Mouse (Mus musculus): ENCODE results near the gene Ptprn2. TPM values are rescaled to one million over a fixed set of nuclear protein-coding genes. Genes with fewer than 3 reads are reported as not detected.

Gene Ptprn2
- polyA plus RNA-seq, 1 experiment = 0.37 TPM

GRCm38 (mm10) chr12:117092345-117093107 is 607.0 kb downstream of the Ptprn2 start:
- H3K27ac ChIP-seq (ENCODE audit: insufficient read depth, low read length) = no peak overlapping the region
- H3K36me3 ChIP-seq (ENCODE audit: control insufficient read depth, insufficient read depth, low read length, poor library complexity, severe bottlenecking) = no peaks in the 10 kb centered on the region
- TF ChIP-seq EP300 (IDR thresholded peaks at IDR 0.05; ENCODE audit: insufficient read depth, low read depth, low read length) (no peak), CTCF (IDR thresholded peaks at IDR 0.05; ENCODE audit: low read depth, low read length) (no peak), POLR2A (IDR thresholded peaks at IDR 0.05; ENCODE audit: insufficient read depth, low read length) (no peak)
- H3K4me1 ChIP-seq (ENCODE audit: control insufficient read depth, insufficient read depth, low read length) = no peaks in the 10 kb centered on the region
- no peaks in the 10 kb centered on the region for H3K27me3 ChIP-seq (ENCODE audit: control insufficient read depth, insufficient read depth, low read length, poor library complexity, severe bottlenecking)
- H3K4me3 ChIP-seq (ENCODE audit: low read depth, low read length) = no peak overlapping the region
- H3K9ac ChIP-seq (ENCODE audit: low read depth, poor library complexity, severe bottlenecking) = no peak overlapping the region
- H3K9me3 ChIP-seq (replicated peaks; ENCODE audit: control insufficient read depth, insufficient read depth, low read length, poor library complexity, severe bottlenecking) = no peaks in the 10 kb centered on the region

GRCm38 (mm10) chr12:117095941-117096340 is 610.4 kb downstream of the Ptprn2 start:
- Histone ChIP-seq H3K9ac (ENCODE audit: low read depth, poor library complexity, severe bottlenecking) (no peak overlapping the region), H3K9me3 (replicated peaks; ENCODE audit: control insufficient read depth, insufficient read depth, low read length, poor library complexity, severe bottlenecking) (no peaks in the 10 kb centered on the region), H3K36me3 (ENCODE audit: control insufficient read depth, insufficient read depth, low read length, poor library complexity, severe bottlenecking) (no peaks in the 10 kb centered on the region), H3K27ac (ENCODE audit: insufficient read depth, low read length) (no peak overlapping the region), H3K4me3 (ENCODE audit: low read depth, low read length) (no peak overlapping the region), H3K27me3 (ENCODE audit: control insufficient read depth, insufficient read depth, low read length, poor library complexity, severe bottlenecking) (no peaks in the 10 kb centered on the region), H3K4me1 (ENCODE audit: control insufficient read depth, insufficient read depth, low read length) (no peaks in the 10 kb centered on the region)
- TF ChIP-seq EP300 (IDR thresholded peaks at IDR 0.05; ENCODE audit: insufficient read depth, low read depth, low read length) = no peak

GRCm38 (mm10) chr12:117098295-117098694 is 612.8 kb downstream of the Ptprn2 start:
- Histone ChIP-seq H3K27me3 (ENCODE audit: control insufficient read depth, insufficient read depth, low read length, poor library complexity, severe bottlenecking) (no peaks in the 10 kb centered on the region), H3K9me3 (replicated peaks; ENCODE audit: control insufficient read depth, insufficient read depth, low read length, poor library complexity, severe bottlenecking) (no peaks in the 10 kb centered on the region), H3K9ac (ENCODE audit: low read depth, poor library complexity, severe bottlenecking) (no peak overlapping the region), H3K4me3 (ENCODE audit: low read depth, low read length) (no peak overlapping the region), H3K27ac (ENCODE audit: insufficient read depth, low read length) (no peak overlapping the region), H3K36me3 (ENCODE audit: control insufficient read depth, insufficient read depth, low read length, poor library complexity, severe bottlenecking) (no peaks in the 10 kb centered on the region), H3K4me1 (ENCODE audit: control insufficient read depth, insufficient read depth, low read length) (no peaks in the 10 kb centered on the region)
- no peak for TF ChIP-seq CTCF (IDR thresholded peaks at IDR 0.05; ENCODE audit: low read depth, low read length)

GRCm38 (mm10) chr12:117106696-117107095 is 621.2 kb downstream of the Ptprn2 start:
- H3K36me3 ChIP-seq (ENCODE audit: control insufficient read depth, insufficient read depth, low read length, poor library complexity, severe bottlenecking) = no peaks in the 10 kb centered on the region
- H3K9me3 ChIP-seq (replicated peaks; ENCODE audit: control insufficient read depth, insufficient read depth, low read length, poor library complexity, severe bottlenecking) = no peaks in the 10 kb centered on the region
- no peak overlapping the region for H3K4me3 ChIP-seq (ENCODE audit: low read depth, low read length)
- no peak overlapping the region for H3K9ac ChIP-seq (ENCODE audit: low read depth, poor library complexity, severe bottlenecking)
- H3K27ac ChIP-seq (ENCODE audit: insufficient read depth, low read length) = no peak overlapping the region
- no peaks in the 10 kb centered on the region for H3K27me3 ChIP-seq (ENCODE audit: control insufficient read depth, insufficient read depth, low read length, poor library complexity, severe bottlenecking)
- TF ChIP-seq POLR2A (IDR thresholded peaks at IDR 0.05; ENCODE audit: insufficient read depth, low read length) = no peak
- no peaks in the 10 kb centered on the region for H3K4me1 ChIP-seq (ENCODE audit: control insufficient read depth, insufficient read depth, low read length)

GRCm38 (mm10) chr12:117107143-117107616 is 621.7 kb downstream of the Ptprn2 start:
- no peak overlapping the region for H3K4me3 ChIP-seq (ENCODE audit: low read depth, low read length)
- TF ChIP-seq CTCF (IDR thresholded peaks at IDR 0.05; ENCODE audit: low read depth, low read length) = no peak
- TF ChIP-seq EP300 (IDR thresholded peaks at IDR 0.05; ENCODE audit: insufficient read depth, low read depth, low read length) = no peak
- TF ChIP-seq POLR2A (IDR thresholded peaks at IDR 0.05; ENCODE audit: insufficient read depth, low read length) = no peak
- H3K9me3 ChIP-seq (replicated peaks; ENCODE audit: control insufficient read depth, insufficient read depth, low read length, poor library complexity, severe bottlenecking) = no peaks in the 10 kb centered on the region
- no peaks in the 10 kb centered on the region for H3K27me3 ChIP-seq (ENCODE audit: control insufficient read depth, insufficient read depth, low read length, poor library complexity, severe bottlenecking)
- H3K36me3 ChIP-seq (ENCODE audit: control insufficient read depth, insufficient read depth, low read length, poor library complexity, severe bottlenecking) = no peaks in the 10 kb centered on the region
- no peak overlapping the region for H3K27ac ChIP-seq (ENCODE audit: insufficient read depth, low read length)
- H3K4me1 ChIP-seq (ENCODE audit: control insufficient read depth, insufficient read depth, low read length) = no peaks in the 10 kb centered on the region
- no peak overlapping the region for H3K9ac ChIP-seq (ENCODE audit: low read depth, poor library complexity, severe bottlenecking)

GRCm38 (mm10) chr12:117115254-117115865 is 629.8 kb downstream of the Ptprn2 start:
- no peaks in the 10 kb centered on the region for H3K27me3 ChIP-seq (ENCODE audit: control insufficient read depth, insufficient read depth, low read length, poor library complexity, severe bottlenecking)
- no peak overlapping the region for H3K4me3 ChIP-seq (ENCODE audit: low read depth, low read length)
- TF ChIP-seq EP300 (IDR thresholded peaks at IDR 0.05; ENCODE audit: insufficient read depth, low read depth, low read length) (no peak), POLR2A (IDR thresholded peaks at IDR 0.05; ENCODE audit: insufficient read depth, low read length) (no peak), CTCF (IDR thresholded peaks at IDR 0.05; ENCODE audit: low read depth, low read length) (no peak)
- H3K27ac ChIP-seq (ENCODE audit: insufficient read depth, low read length) = no peak overlapping the region
- no peaks in the 10 kb centered on the region for H3K9me3 ChIP-seq (replicated peaks; ENCODE audit: control insufficient read depth, insufficient read depth, low read length, poor library complexity, severe bottlenecking)
- H3K36me3 ChIP-seq (ENCODE audit: control insufficient read depth, insufficient read depth, low read length, poor library complexity, severe bottlenecking) = no peaks in the 10 kb centered on the region
- no peaks in the 10 kb centered on the region for H3K4me1 ChIP-seq (ENCODE audit: control insufficient read depth, insufficient read depth, low read length)
- H3K9ac ChIP-seq (ENCODE audit: low read depth, poor library complexity, severe bottlenecking) = no peak overlapping the region

All from ES-Bruce4 (cell line).